Mouse (Mus musculus): ENCODE data around the gene Capza1.

DNA sequence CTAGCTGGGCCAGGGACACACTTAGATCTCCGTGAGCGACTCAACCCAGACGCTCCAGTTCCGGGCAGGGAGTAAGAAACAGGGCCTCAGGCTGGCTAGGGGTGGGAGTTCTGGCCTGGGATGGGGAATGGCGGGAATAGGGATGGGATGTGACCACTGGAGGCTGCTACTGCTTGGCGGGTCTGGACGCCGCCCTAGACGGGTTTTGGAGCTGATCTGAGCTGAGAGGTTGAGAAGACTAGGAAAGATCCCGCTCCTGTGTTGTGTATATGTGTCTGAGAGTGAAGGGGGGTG, 75.0 kb downstream of the Capza1 start:
- no peak for TF ChIP-seq POLR2A (IDR thresholded peaks at IDR 0.05; ENCODE audit: insufficient read depth, low read length)
- TF ChIP-seq CTCF (IDR thresholded peaks at IDR 0.05; ENCODE audit: low read depth, low read length), result no peak
- no peak for TF ChIP-seq EP300 (IDR thresholded peaks at IDR 0.05; ENCODE audit: insufficient read depth, low read depth, low read length)

All from ES-Bruce4 (cell line).